Mouse (Mus musculus): ENCODE measurements around the gene Zfp174. TPM values are rescaled to one million over a fixed set of nuclear protein-coding genes. Genes with fewer than 3 reads are reported as not detected.

Zfp174 gene
- polyA plus RNA-seq, 1 experiment from 2014 or later, result 3.9 TPM

- no peaks in the 10 kb centered on the region for H3K9me3 ChIP-seq (replicated peaks; ENCODE audit: control insufficient read depth, low read length, poor library complexity, severe bottlenecking)
- no peak for ATAC-seq
- no peak overlapping the region for H3K4me3 ChIP-seq (ENCODE audit: low read depth, low read length)
- no peaks in the 10 kb centered on the region for H3K4me1 ChIP-seq (ENCODE audit: control insufficient read depth, insufficient read depth, low read length)
- no peaks in the 10 kb centered on the region for H3K27me3 ChIP-seq (ENCODE audit: control insufficient read depth, insufficient read depth, low read depth, low read length)
- 86% methylated on average over 6 of the region's 6 CpGs for WGBS
- no peak overlapping the region for H3K9ac ChIP-seq (ENCODE audit: low read depth, low read length)
- no peak overlapping the region for H3K4me2 ChIP-seq (ENCODE audit: low read length)
- peaks cover 26% of the 10 kb centered on the region for H3K36me3 ChIP-seq (ENCODE audit: control insufficient read depth, insufficient read depth, low read length)
- no peak overlapping the region for H3K27ac ChIP-seq (ENCODE audit: low read length)
These were observed 49.0 kb downstream of the Zfp174 start for GRCm38 (mm10) chr16:3896046-3896445.

DNA sequence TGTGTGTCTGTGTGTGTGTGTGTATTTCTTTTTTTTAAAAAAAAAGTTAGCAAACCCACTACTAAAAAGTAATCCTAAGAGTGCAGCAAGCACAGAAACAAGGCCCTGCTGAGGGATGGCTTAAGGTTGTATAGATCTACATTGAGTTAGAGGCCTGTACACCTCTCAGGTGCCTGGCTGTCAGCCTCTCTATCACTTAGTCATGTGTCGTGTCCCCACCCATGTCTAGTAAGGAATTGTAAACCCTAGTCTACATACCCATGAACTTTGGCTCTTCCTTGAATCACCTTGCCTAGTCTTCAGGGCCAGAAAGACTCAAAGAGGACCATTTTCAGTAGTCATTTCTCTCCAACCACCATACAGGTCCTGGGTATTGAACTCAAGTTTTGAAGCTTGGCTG lies 49.5 kb downstream of the Zfp174 start:
- H3K4me3 ChIP-seq (ENCODE audit: low read depth, low read length), result no peak overlapping the region
- 100% methylated on average over 1 of the region's 1 CpGs for WGBS
- ATAC-seq, result no peak
- H3K9ac ChIP-seq (ENCODE audit: low read depth, low read length), result no peak overlapping the region
- no peaks in the 10 kb centered on the region for H3K9me3 ChIP-seq (replicated peaks; ENCODE audit: control insufficient read depth, low read length, poor library complexity, severe bottlenecking)
- no peaks in the 10 kb centered on the region for H3K4me1 ChIP-seq (ENCODE audit: control insufficient read depth, insufficient read depth, low read length)
- no peak overlapping the region for H3K4me2 ChIP-seq (ENCODE audit: low read length)
- no peak overlapping the region for H3K27ac ChIP-seq (ENCODE audit: low read length)
- peaks cover 29% of the 10 kb centered on the region for H3K36me3 ChIP-seq (ENCODE audit: control insufficient read depth, insufficient read depth, low read length)
- H3K27me3 ChIP-seq (ENCODE audit: control insufficient read depth, insufficient read depth, low read depth, low read length), result no peaks in the 10 kb centered on the region

GRCm38 (mm10) chr16:3907471-3907870 lies 60.4 kb downstream of the Zfp174 start:
- H3K4me2 ChIP-seq (ENCODE audit: low read length), result no peak overlapping the region; the same call in 1 of the 2 replicates
- no peaks in the 10 kb centered on the region for H3K9me3 ChIP-seq (replicated peaks; ENCODE audit: control insufficient read depth, low read length, poor library complexity, severe bottlenecking)
- no peak overlapping the region for H3K4me3 ChIP-seq (ENCODE audit: low read depth, low read length)
- peaks cover 16% of the 10 kb centered on the region for H3K4me1 ChIP-seq (ENCODE audit: control insufficient read depth, insufficient read depth, low read length)
- H3K36me3 ChIP-seq (ENCODE audit: control insufficient read depth, insufficient read depth, low read length), result peaks cover 16% of the 10 kb centered on the region
- no peak overlapping the region for H3K27ac ChIP-seq (ENCODE audit: low read length)
- WGBS, result 76% methylated on average over 2 of the region's 2 CpGs
- H3K27me3 ChIP-seq (ENCODE audit: control insufficient read depth, insufficient read depth, low read depth, low read length), result no peaks in the 10 kb centered on the region
- H3K9ac ChIP-seq (ENCODE audit: low read depth, low read length), result no peak overlapping the region
- ATAC-seq, result 0 out of 2 replicates have a peak, but pooled peaks have one; percentile 3

Other genes with a start within 250 kb of the Zfp174 start
- gene Mefv, start 129.2 kb upstream of the Zfp174 start, polyA plus RNA-seq (2015; fragmentation: Nextera tagmentation; extraction: Ambion mirVana), result not detected in 2 replicates
- 52.3 and 56.5 TPM in 2 replicates for gene Zfp263, start 103.2 kb upstream of the Zfp174 start, polyA plus RNA-seq (2015; fragmentation: Nextera tagmentation; extraction: Ambion mirVana)
- gene Olfr15, start 16.4 kb upstream of the Zfp174 start, polyA plus RNA-seq (2015; fragmentation: Nextera tagmentation; extraction: Ambion mirVana), result not detected in 2 replicates
- gene Naa60, start 25.1 kb downstream of the Zfp174 start, polyA plus RNA-seq (2015; fragmentation: Nextera tagmentation; extraction: Ambion mirVana), result 98.6 and 110 TPM in 2 replicates
- 20.6 and 21.8 TPM in 2 replicates for gene Zfp597, start 37.3 kb downstream of the Zfp174 start, polyA plus RNA-seq (2015; fragmentation: Nextera tagmentation; extraction: Ambion mirVana)
- gene Gm20695, start 37.4 kb downstream of the Zfp174 start, polyA plus RNA-seq (2015; fragmentation: Nextera tagmentation; extraction: Ambion mirVana), result 2.7 and 5.4 TPM in 2 replicates
- gene 1700037C18Rik, start 61.4 kb downstream of the Zfp174 start, polyA plus RNA-seq (2015; fragmentation: Nextera tagmentation; extraction: Ambion mirVana), result 13.2 and 14.7 TPM in 2 replicates
- gene Cluap1, start 61.5 kb downstream of the Zfp174 start, polyA plus RNA-seq (2015; fragmentation: Nextera tagmentation; extraction: Ambion mirVana), result 42.3 and 44.4 TPM in 2 replicates
- 1.1 and 1.2 TPM in 2 replicates for gene Nlrc3, start 129.4 kb downstream of the Zfp174 start, polyA plus RNA-seq (2015; fragmentation: Nextera tagmentation; extraction: Ambion mirVana)
- 30.8 and 32.3 TPM in 2 replicates for gene Slx4, start 156.5 kb downstream of the Zfp174 start, polyA plus RNA-seq (2015; fragmentation: Nextera tagmentation; extraction: Ambion mirVana)
- gene Dnase1, start 189.7 kb downstream of the Zfp174 start, polyA plus RNA-seq (2015; fragmentation: Nextera tagmentation; extraction: Ambion mirVana), result 6.1 and 6.7 TPM in 2 replicates
- gene Trap1, start 230.6 kb downstream of the Zfp174 start, polyA plus RNA-seq (2015; fragmentation: Nextera tagmentation; extraction: Ambion mirVana), result 48.4 and 53.2 TPM in 2 replicates

Data from midbrain, embryonic 16.5 days (tissue).